In the genomic region with DNA sequence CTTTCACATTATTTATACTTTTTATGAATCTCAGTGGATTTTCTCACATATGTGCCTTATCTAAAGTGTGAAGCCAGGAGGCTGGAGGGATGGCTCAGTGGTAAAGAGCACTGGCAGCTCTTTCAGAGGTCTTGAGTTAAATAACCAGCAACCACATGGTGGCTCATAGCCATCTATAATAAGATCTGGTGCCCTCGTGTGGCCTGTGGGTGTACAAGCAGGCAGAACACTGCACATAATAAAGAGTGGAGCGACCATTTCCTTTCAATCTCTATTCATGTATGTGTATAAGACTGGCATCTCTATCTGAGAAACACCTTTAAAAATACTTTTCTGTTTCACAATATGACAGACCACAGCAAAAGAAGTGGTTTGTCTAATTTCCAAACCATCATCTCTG, we compare ENCODE assay signal across 9 mouse cellular contexts.
A peak's percentile ranks its signal among the peaks of the same experiment; 100 is the strongest.
DNase-seq lines count a peak whose midpoint lies in the region; ATAC-seq and TF ChIP-seq lines count a peak whose summit lies in the region.
"Had no signal": no experiment of that assay in that cellular context is flagged by ENCODE, and none has a peak within 500 bp of the region (broad histone marks: within the 10 kb centered on the region; RNA-seq: fewer than 3 reads in every experiment).

No protein-coding gene starts in this region.

- DNase-seq in heart, postnatal 4 days = peak; percentile 42
- peak; percentile 80 for DNase-seq in ES-CJ7 (ENCODE audit: low read depth, low spot score)
- peak; percentile 22 for DNase-seq in c-Kit-positive CD71-positive TER-119-negative erythroid progenitor cells, embryonic 14.5 days (ENCODE audit: low read depth)
- DNase-seq in hindbrain, embryonic 14.5 days (ENCODE audit: low spot score) = peak; percentile 65
- peak in 2 of 3 experiments; percentile 12 to 17 for DNase-seq in liver, embryonic 14.5 days (ENCODE audit: low read depth in 3 of 3, low spot score in 3 of 3)
- DNase-seq in frontal cortex, postnatal 14 days (ENCODE audit: low spot score in 2 of 2) = no peak

- H3K27me3 ChIP-seq in heart, embryonic 12.5 days (replicated peaks) = no peaks in the 10 kb centered on the region
- no peaks in the 10 kb centered on the region for H3K27me3 ChIP-seq in hindbrain, embryonic 14.5 days (ENCODE audit: control insufficient read depth, insufficient read depth, low read length)
- no peaks in the 10 kb centered on the region for H3K27me3 ChIP-seq in liver, embryonic 14.5 days (ENCODE audit: control insufficient read depth, insufficient read depth, low read length)
- H3K27me3 ChIP-seq in neural tube, embryonic 15.5 days (replicated peaks) = no peaks in the 10 kb centered on the region
- H3K27me3 ChIP-seq: embryonic facial prominence, embryonic 15.5 days had no signal

- no peak overlapping the region for H3K9ac ChIP-seq in heart, embryonic 12.5 days
- H3K9ac ChIP-seq in hindbrain, embryonic 14.5 days = no peak overlapping the region
- H3K9ac ChIP-seq in liver, embryonic 14.5 days (replicated peaks) = no peak overlapping the region
- H3K9ac ChIP-seq in neural tube, embryonic 15.5 days (replicated peaks) = no peak overlapping the region
- H3K9ac ChIP-seq: embryonic facial prominence, embryonic 15.5 days had no signal

- no peaks in the 10 kb centered on the region for H3K9me3 ChIP-seq in heart, embryonic 12.5 days (replicated peaks)
- H3K9me3 ChIP-seq in hindbrain, embryonic 14.5 days (ENCODE audit: control insufficient read depth, low read length) = no peaks in the 10 kb centered on the region
- no peaks in the 10 kb centered on the region for H3K9me3 ChIP-seq in liver, embryonic 14.5 days (ENCODE audit: control insufficient read depth, low read length)
- no peaks in the 10 kb centered on the region for H3K9me3 ChIP-seq in neural tube, embryonic 15.5 days (replicated peaks)
- H3K9me3 ChIP-seq: embryonic facial prominence, embryonic 15.5 days had no signal

- 23% methylated on average over 2 of the region's 2 CpGs for WGBS in heart, embryonic 12.5 days
- 21% methylated on average over 2 of the region's 2 CpGs for WGBS in hindbrain, embryonic 14.5 days
- 10% methylated on average over 2 of the region's 2 CpGs for WGBS in liver, embryonic 14.5 days (ENCODE audit: insufficient replicate concordance)
- WGBS in neural tube, embryonic 15.5 days = 25% methylated on average over 2 of the region's 2 CpGs

- H3K4me3 ChIP-seq in heart, embryonic 12.5 days = no peak overlapping the region
- no peak overlapping the region for H3K4me3 ChIP-seq in hindbrain, embryonic 14.5 days (replicated peaks; ENCODE audit: low read length)
- H3K4me3 ChIP-seq in liver, embryonic 14.5 days (ENCODE audit: insufficient read depth in 1 of 2, low read depth in 2 of 2, low read length in 2 of 2) = no peak overlapping the region
- no peak overlapping the region for H3K4me3 ChIP-seq in neural tube, embryonic 15.5 days (replicated peaks)
- H3K4me3 ChIP-seq: embryonic facial prominence, embryonic 15.5 days had no signal

- H3K27ac ChIP-seq in heart, embryonic 12.5 days (ENCODE audit: poor library complexity, severe bottlenecking) = no peak overlapping the region
- H3K27ac ChIP-seq in hindbrain, embryonic 14.5 days = no peak overlapping the region
- no peak overlapping the region for H3K27ac ChIP-seq in liver, embryonic 14.5 days
- no peak overlapping the region for H3K27ac ChIP-seq in neural tube, embryonic 15.5 days (replicated peaks)
- H3K27ac ChIP-seq: embryonic facial prominence, embryonic 15.5 days had no signal

- peak; percentile 58 for TF ChIP-seq CTCF in liver, embryonic 14.5 days (IDR thresholded peaks at IDR 0.05; ENCODE audit: low read depth)

- no peak overlapping the region for H3K4me2 ChIP-seq in heart, embryonic 12.5 days
- no peak overlapping the region for H3K4me2 ChIP-seq in hindbrain, embryonic 14.5 days (replicated peaks)
- H3K4me2 ChIP-seq in liver, embryonic 14.5 days (ENCODE audit: low read depth) = no peak overlapping the region
- H3K4me2 ChIP-seq in neural tube, embryonic 15.5 days = no peak overlapping the region
- H3K4me2 ChIP-seq: embryonic facial prominence, embryonic 15.5 days had no signal

- ATAC-seq in heart, embryonic 12.5 days (ENCODE audit: insufficient number of reproducible peaks, low FRiP score) = no peak
- ATAC-seq in hindbrain, embryonic 14.5 days (ENCODE audit: low FRiP score) = peak; percentile 51; the same call in 1 of the 2 replicates
- no peak for ATAC-seq in liver, embryonic 14.5 days (ENCODE audit: insufficient read depth)
- ATAC-seq in neural tube, embryonic 15.5 days (ENCODE audit: low FRiP score) = peak; percentile 61; the same call in 1 of the 2 replicates

- no peak for TF ChIP-seq EP300 in liver, embryonic 14.5 days (IDR thresholded peaks at IDR 0.05; ENCODE audit: low read depth)

- H3K36me3 ChIP-seq in heart, embryonic 12.5 days = no peaks in the 10 kb centered on the region
- H3K36me3 ChIP-seq in hindbrain, embryonic 14.5 days (replicated peaks; ENCODE audit: control insufficient read depth, insufficient read depth) = peaks cover 3% of the 10 kb centered on the region; the same call in 1 of the 2 replicates
- no peaks in the 10 kb centered on the region for H3K36me3 ChIP-seq in liver, embryonic 14.5 days (replicated peaks; ENCODE audit: control insufficient read depth, insufficient read depth, low read depth)
- no peaks in the 10 kb centered on the region for H3K36me3 ChIP-seq in neural tube, embryonic 15.5 days
- H3K36me3 ChIP-seq: embryonic facial prominence, embryonic 15.5 days had no signal

- no peaks in the 10 kb centered on the region for H3K4me1 ChIP-seq in heart, embryonic 12.5 days (replicated peaks)
- H3K4me1 ChIP-seq in hindbrain, embryonic 14.5 days (replicated peaks; ENCODE audit: control insufficient read depth, insufficient read depth, low read length) = no peaks in the 10 kb centered on the region
- no peaks in the 10 kb centered on the region for H3K4me1 ChIP-seq in liver, embryonic 14.5 days (replicated peaks; ENCODE audit: control insufficient read depth in 2 of 2, insufficient read depth in 2 of 2, low read length in 1 of 2)
- H3K4me1 ChIP-seq in neural tube, embryonic 15.5 days = no peaks in the 10 kb centered on the region
- H3K4me1 ChIP-seq: embryonic facial prominence, embryonic 15.5 days had no signal

Comparison
In these comparisons a context has a peak if more than half of its experiments do, and no peak if none do; other contexts are left out.
1. DNase-seq: peak in heart, postnatal 4 days (single experiment), ES-CJ7 (single experiment), c-Kit-positive CD71-positive TER-119-negative erythroid progenitor cells, embryonic 14.5 days (single experiment), hindbrain, embryonic 14.5 days (single experiment) and liver, embryonic 14.5 days (2 of 3); none in frontal cortex, postnatal 14 days (0 of 2).
2. ATAC-seq: peak in hindbrain, embryonic 14.5 days (single experiment) and neural tube, embryonic 15.5 days (single experiment); none in heart, embryonic 12.5 days (single experiment) and liver, embryonic 14.5 days (single experiment).